Comparison of ENCODE assay signal across 8 mouse cellular contexts in the genomic region with DNA sequence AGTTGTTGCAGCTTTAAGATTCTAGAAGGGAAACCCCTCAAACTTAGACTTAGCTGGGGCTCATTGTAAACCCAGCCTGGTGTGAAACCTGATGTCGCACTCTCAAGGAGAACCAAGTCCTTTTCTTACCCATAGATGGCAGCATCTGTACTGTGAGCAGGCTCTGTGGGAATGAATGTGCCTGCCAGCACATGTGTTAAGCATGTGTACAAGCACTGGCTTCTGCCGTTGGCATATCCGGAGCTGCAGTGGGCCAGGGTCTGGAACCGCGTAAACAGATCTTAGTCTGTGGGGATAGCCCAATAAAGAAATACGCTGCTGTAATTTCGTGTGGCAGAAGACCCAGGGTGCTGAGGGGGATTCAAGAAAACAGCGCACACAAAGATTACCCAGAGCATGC. TPM values are rescaled to one million over a fixed set of nuclear protein-coding genes. Genes with fewer than 3 reads are reported as not detected.
DNase-seq lines count a peak whose midpoint lies in the region; ATAC-seq and TF ChIP-seq lines count a peak whose summit lies in the region.

No protein-coding gene starts in this region.

- TF ChIP-seq POLR2A in lung, adult 2 months (IDR thresholded peaks at IDR 0.05; ENCODE audit: borderline replicate concordance, extremely low read depth, low read depth, low read length) = no peak

- peak; percentile 43 to 56 for DNase-seq in layer of hippocampus, adult 2 months (ENCODE audit: low spot score in 2 of 2)
- no peak for DNase-seq in layer of hippocampus, postnatal 25 days (ENCODE audit: extremely low spot score in 1 of 2, low spot score in 1 of 2)
- peak; percentile 30 to 59 for DNase-seq in adrenal gland, postnatal 36 days
- peak; percentile 80 for DNase-seq in gastrocnemius, adult 18-20 months (ENCODE audit: low spot score)
- DNase-seq in induced T-regulatory cell, adult 2 months (ENCODE audit: low read depth) = peak; percentile 73
- DNase-seq in lung, adult 2 months = no peak
- DNase-seq in retina, embryonic 14.5 days (ENCODE audit: low spot score) = peak; percentile 70

- no peak overlapping the region for H3K27ac ChIP-seq in layer of hippocampus, adult 2 months

- ATAC-seq in cerebellum, adult (ENCODE audit: insufficient number of reproducible peaks, low FRiP score, low TSS enrichment) = no peak

- peaks cover 14% of the 10 kb centered on the region for H3K4me1 ChIP-seq in lung, adult 2 months (ENCODE audit: control insufficient read depth, insufficient read depth, low read length)

- 27% methylated on average over 8 of the region's 8 CpGs for WGBS in lung, adult 2 months

- peak; percentile 78 for TF ChIP-seq CTCF in layer of hippocampus, adult 2 months (conservative IDR thresholded peaks at IDR 0.05)
- TF ChIP-seq CTCF in lung, adult 2 months (IDR thresholded peaks at IDR 0.05; ENCODE audit: insufficient read depth, low read length) = peak; percentile 53

- H3K4me3 ChIP-seq in layer of hippocampus, adult 2 months = no peak overlapping the region
- no peak overlapping the region for H3K4me3 ChIP-seq in lung, adult 2 months (replicated peaks; ENCODE audit: extremely low read depth, low read depth, low read length)

RNA-seq across cellular contexts. Expression of a gene that starts 9.1 kb away (rescaled TPM):
- total RNA-seq in layer of hippocampus, adult 2 months (2021) = 10 to 100 TPM; 46.5 to 49.1 TPM
- total RNA-seq in layer of hippocampus, postnatal 25 days (2021) = 100 to 1,000 TPM; 114 to 138 TPM
- total RNA-seq in adrenal gland, postnatal 36 days (2021) = 100 to 1,000 TPM; 405 to 505 TPM
- total RNA-seq in gastrocnemius, adult 18-20 months (2021) = 100 to 1,000 TPM; 526 to 574 TPM
- 2,994 and 3,301 TPM in 2 replicates for polyA plus RNA-seq in lung, adult 2 months (2012; rRNA removed)

Comparison
In these comparisons a context has a peak if more than half of its experiments do, and no peak if none do; other contexts are left out.
1. DNase-seq: peak in layer of hippocampus, adult 2 months (2 of 2), adrenal gland, postnatal 36 days (2 of 2), gastrocnemius, adult 18-20 months (single experiment), induced T-regulatory cell, adult 2 months (single experiment) and retina, embryonic 14.5 days (single experiment); none in layer of hippocampus, postnatal 25 days (0 of 2) and lung, adult 2 months (single experiment).